Mouse (Mus musculus) mammary gland, adult 2 months (tissue): ENCODE results near the gene Adgrl4. TPM values are rescaled to one million over a fixed set of nuclear protein-coding genes. Genes with fewer than 3 reads are reported as not detected.

Source experiments
- polyA plus RNA-seq: library from polyadenylated mRNA; depleted of rRNA; stranded (reverse); fragments of >200 nt; gene quantifications from 2 replicates; pipeline ENCODE4 v1.2.3, GENCODE M21; 2012; ENCODE audit warnings: low replicate concordance; rRNA removed

Adgrl4 gene
- polyA plus RNA-seq: 9.1 and 27.7 TPM in 2 replicates

DNA sequence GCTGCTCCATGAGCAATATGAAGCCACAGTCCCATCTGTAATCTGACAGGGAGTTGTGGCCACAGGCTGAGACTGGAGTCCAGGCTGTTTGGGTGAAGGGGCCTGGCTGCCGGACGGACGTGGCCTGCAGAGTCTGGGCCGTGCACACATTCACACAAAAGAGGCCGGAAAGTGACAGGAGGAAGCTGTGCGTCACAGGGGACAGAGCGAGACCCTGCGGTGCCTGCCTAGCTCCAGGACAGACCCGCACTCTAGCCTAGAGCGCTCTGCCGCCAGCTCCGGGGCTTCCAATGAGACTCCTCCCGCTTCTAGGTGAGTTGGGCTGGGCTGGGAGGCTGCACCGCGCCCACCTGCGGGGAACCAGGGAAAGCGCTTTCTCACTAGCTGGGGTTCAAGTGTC lies at the start of gene Adgrl4:
Gene Adgrl4, plus strand, starts transcription at position 195 of the 400 bp plus-strand sequence.

